8 mouse cellular contexts compared by ENCODE assay signal in the genomic region with DNA sequence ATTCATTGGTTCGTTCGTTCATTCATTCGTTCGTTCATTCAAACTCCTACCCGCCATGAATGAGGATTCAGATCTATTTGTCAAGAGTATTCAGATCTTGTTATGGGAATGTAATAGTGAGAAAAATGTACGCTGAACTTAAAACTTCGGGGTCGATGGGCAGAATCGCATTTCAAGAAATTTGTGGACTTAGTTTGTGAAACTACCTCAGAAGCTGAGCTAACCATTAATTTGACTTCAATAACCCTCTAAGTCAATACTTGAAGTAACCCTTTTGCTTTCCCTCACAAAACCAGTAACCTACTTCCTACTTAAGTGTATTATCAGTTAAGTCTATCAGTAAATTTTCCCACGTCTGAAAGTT. TPM values are rescaled to one million over a fixed set of nuclear protein-coding genes. Genes with fewer than 3 reads are reported as not detected.
DNase-seq lines count a peak whose midpoint lies in the region; ATAC-seq and TF ChIP-seq lines count a peak whose summit lies in the region.

No protein-coding gene starts in this region.

- no peaks in the 10 kb centered on the region for H3K27me3 ChIP-seq in testis, adult 2 months (ENCODE audit: control insufficient read depth, insufficient read depth, low read length)
- peaks cover 6% of the 10 kb centered on the region; the same call in 1 of the 2 replicates for H3K27me3 ChIP-seq in limb, embryonic 15.5 days
- no peaks in the 10 kb centered on the region for H3K27me3 ChIP-seq in stomach, postnatal 0 days (ENCODE audit: control insufficient read depth, insufficient read depth, low read length)

- no peaks in the 10 kb centered on the region for H3K4me1 ChIP-seq in testis, adult 2 months (ENCODE audit: control insufficient read depth, insufficient read depth, low read length)
- H3K4me1 ChIP-seq in limb, embryonic 15.5 days, result peaks cover 10% of the 10 kb centered on the region; the same call in 1 of the 2 replicates
- no peaks in the 10 kb centered on the region for H3K4me1 ChIP-seq in stomach, postnatal 0 days (replicated peaks; ENCODE audit: control insufficient read depth, insufficient read depth)

- intact Hi-C loops in gastrocnemius, adult 2 months (cut with DNase I), result no loop called here

- TF ChIP-seq CTCF in gastrocnemius, adult 2 months (IDR thresholded peaks at IDR 0.05), result no peak
- TF ChIP-seq CTCF in testis, adult 2 months (IDR thresholded peaks at IDR 0.05; ENCODE audit: control insufficient read depth, insufficient read depth, insufficient replicate concordance, low read depth, low read length), result no peak
- no peak for TF ChIP-seq CTCF in stomach, postnatal 0 days (IDR thresholded peaks at IDR 0.05; ENCODE audit: low read depth)

- no peak for TF ChIP-seq POLR2A in testis, adult 2 months (IDR thresholded peaks at IDR 0.05; ENCODE audit: control insufficient read depth, low read depth, low read length)

- peak overlapping the region; percentile 57 for H3K9ac ChIP-seq in limb, embryonic 15.5 days
- H3K9ac ChIP-seq in stomach, postnatal 0 days (ENCODE audit: low read length), result peak overlapping the region; percentile 80

- no peak for DNase-seq in gastrocnemius, adult 2 months
- no peak for DNase-seq in gastrocnemius, postnatal 4 days (ENCODE audit: low spot score in 2 of 2)
- DNase-seq in testis, postnatal 14 days (ENCODE audit: low spot score), result no peak
- DNase-seq in stomach, postnatal 0 days (ENCODE audit: low spot score), result no peak
- no peak for DNase-seq in cerebellum, postnatal 25 days

- 44% methylated on average over 10 of the region's 10 CpGs for WGBS in limb, embryonic 15.5 days
- WGBS in stomach, postnatal 0 days, result 30% methylated on average over 10 of the region's 10 CpGs

- peak overlapping the region; percentile 78 for H3K4me3 ChIP-seq in gastrocnemius, adult 2 months
- H3K4me3 ChIP-seq in testis, adult 2 months (ENCODE audit: control insufficient read depth, low read depth, low read length), result peak overlapping the region; percentile 99; the same call in 1 of the 2 replicates
- peak overlapping the region; percentile 66 for H3K4me3 ChIP-seq in limb, embryonic 15.5 days
- H3K4me3 ChIP-seq in stomach, postnatal 0 days (ENCODE audit: low read depth, low read length), result peak overlapping the region; percentile 74

- TF ChIP-seq EP300 in stomach, postnatal 0 days (optimal IDR thresholded peaks at IDR 0.05), result no peak

- no peaks in the 10 kb centered on the region for H3K36me3 ChIP-seq in testis, adult 2 months (ENCODE audit: control insufficient read depth, insufficient read depth, low read length)
- no peaks in the 10 kb centered on the region for H3K36me3 ChIP-seq in limb, embryonic 15.5 days
- no peaks in the 10 kb centered on the region for H3K36me3 ChIP-seq in stomach, postnatal 0 days (ENCODE audit: control insufficient read depth, insufficient read depth, low read length)

- ATAC-seq in limb, embryonic 15.5 days (ENCODE audit: insufficient number of reproducible peaks, low FRiP score, low TSS enrichment, low read depth), result no peak
- no peak for ATAC-seq in stomach, postnatal 0 days (ENCODE audit: low FRiP score, low TSS enrichment)
- no peak for ATAC-seq in CD4-positive, CD25-positive, alpha-beta regulatory T cell, adult 4 months

- H3K27ac ChIP-seq in gastrocnemius, adult 2 months, result peak overlapping the region; percentile 93; the same call in 1 of the 2 replicates
- H3K27ac ChIP-seq in testis, adult 2 months (ENCODE audit: control insufficient read depth, insufficient read depth, low read depth, low read length), result peak overlapping the region; percentile 97
- H3K27ac ChIP-seq in limb, embryonic 15.5 days, result peak overlapping the region; percentile 91; the same call in 1 of the 2 replicates
- no peak overlapping the region for H3K27ac ChIP-seq in stomach, postnatal 0 days (replicated peaks)

- no peaks in the 10 kb centered on the region for H3K9me3 ChIP-seq in limb, embryonic 15.5 days
- no peaks in the 10 kb centered on the region for H3K9me3 ChIP-seq in stomach, postnatal 0 days (ENCODE audit: control insufficient read depth, low read length)

- H3K4me2 ChIP-seq in limb, embryonic 15.5 days, result peak overlapping the region; percentile 60
- peak overlapping the region; percentile 65 for H3K4me2 ChIP-seq in stomach, postnatal 0 days (replicated peaks; ENCODE audit: low read depth)

RNA-seq across cellular contexts. Expression of a gene that starts 7.7 kb away (rescaled TPM):
- 1 to 10 TPM; 3.3 to 3.6 TPM for total RNA-seq in gastrocnemius, adult 2 months (2021)
- 10 to 100 TPM; 13.6 to 14.6 TPM for total RNA-seq in gastrocnemius, postnatal 4 days (2021)
- polyA plus RNA-seq in testis, adult 2 months (2012; rRNA removed), result 34.2 and 40.6 TPM in 2 replicates
- polyA plus RNA-seq in limb, embryonic 15.5 days (2015; fragmentation: Nextera tagmentation; extraction: Ambion mirVana), result 21.9 and 25.1 TPM in 2 replicates
- 7.7 and 8.1 TPM in 2 replicates for polyA plus RNA-seq in stomach, postnatal 0 days (2015; fragmentation: Nextera tagmentation; extraction: Ambion mirVana)
- polyA plus RNA-seq in CD4-positive, CD25-positive, alpha-beta regulatory T cell, adult 4 months (2017; shearing (Covaris generic)), result 10 to 100 TPM; 68.1 to 69.0 TPM
